Mouse (Mus musculus): ENCODE measurements around the gene Mgarp.
"Not testable (repeated sequence)": the region's sequence is repeated elsewhere in the genome, so short reads cannot be mapped to it uniquely, and the experiment has no call there.

- TF ChIP-seq CTCF (IDR thresholded peaks at IDR 0.05; ENCODE audit: extremely low read depth, insufficient read depth, insufficient read length, insufficient replicate concordance); POLR2A (IDR thresholded peaks at IDR 0.05; ENCODE audit: low read depth, low read length): not testable (repeated sequence)
Observed at GRCm38 (mm10) chr3:51354956-51355355, 41.6 kb downstream of the Mgarp start.
